Mouse (Mus musculus): ENCODE data around the gene Btbd35f19.
"Not testable (repeated sequence)": the region's sequence is repeated elsewhere in the genome, so short reads cannot be mapped to it uniquely, and the experiment has no call there.

Gene Btbd35f19

DNA sequence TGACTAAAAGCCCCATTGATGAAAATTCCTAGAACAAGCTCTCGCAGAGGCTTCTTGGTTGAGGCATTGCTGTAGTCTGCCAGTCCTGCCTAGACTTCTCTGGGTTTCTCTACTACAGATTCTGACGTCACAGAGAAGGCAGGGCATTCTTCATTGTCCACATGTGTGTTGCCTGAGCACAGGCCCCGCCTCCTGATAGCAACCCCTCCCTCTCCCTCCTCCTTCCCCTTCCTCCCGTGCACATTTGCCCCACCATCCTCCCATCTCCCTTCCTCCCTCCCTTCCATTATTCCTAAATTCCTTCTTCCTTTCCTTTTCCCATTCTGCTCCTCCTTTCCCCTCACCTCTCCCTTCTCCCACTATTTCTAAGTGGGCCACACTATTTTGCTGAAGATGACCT is at the start of gene Btbd35f19:
TSS of gene Btbd35f19 (minus strand) at position 101 of the 400 bp plus-strand sequence.
- DNase-seq (ENCODE audit: low read depth, low spot score) = not testable (repeated sequence)

DNA sequence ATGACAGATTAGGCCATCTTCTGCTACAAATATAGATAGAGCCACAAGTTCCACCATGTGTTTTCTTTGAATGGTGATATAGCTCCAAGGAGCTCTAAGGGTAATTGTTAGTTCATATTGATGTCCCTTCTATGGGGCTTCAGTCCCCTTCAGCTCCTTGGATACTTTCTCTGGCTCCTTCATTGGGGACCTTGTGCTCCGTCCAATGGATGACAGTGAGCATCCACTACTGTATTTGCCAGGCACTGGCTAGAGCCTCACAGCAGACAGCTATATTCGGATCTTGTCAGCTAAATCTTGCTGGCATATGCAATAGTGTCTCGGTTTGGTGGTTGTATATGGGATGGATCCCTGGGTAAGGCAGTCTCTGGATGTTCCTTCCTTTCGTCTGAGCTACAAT is 41.8 kb downstream of the Btbd35f19 start:
- not testable (repeated sequence) for DNase-seq (ENCODE audit: low read depth, low spot score)

DNA sequence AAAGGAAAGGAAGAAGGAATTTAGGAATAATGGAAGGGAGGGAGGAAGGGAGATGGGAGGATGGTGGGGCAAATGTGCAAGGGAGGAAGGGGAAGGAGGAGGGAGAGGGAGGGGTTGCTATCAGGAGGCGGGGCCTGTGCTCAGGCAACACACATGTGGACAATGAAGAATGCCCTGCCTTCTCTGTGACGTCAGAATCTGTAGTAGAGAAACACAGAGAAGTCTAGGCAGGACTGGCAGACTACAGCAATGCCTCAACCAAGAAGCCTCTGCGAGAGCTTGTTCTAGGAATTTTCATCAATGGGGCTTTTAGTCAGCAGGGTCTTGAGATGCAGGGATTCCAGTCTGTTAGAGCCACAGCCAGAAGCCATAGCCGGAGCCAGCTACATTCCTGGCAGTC is 47.6 kb downstream of the Btbd35f19 start, which contains the start of gene Btbd35f26:
TSS of gene Btbd35f26 (plus strand) at position 301 of the 400 bp plus-strand sequence.
- not testable (repeated sequence) for DNase-seq (ENCODE audit: low read depth, low spot score)
